Mouse (Mus musculus) gastrocnemius, adult 2 months (tissue): ENCODE measurements around the gene Tgfbr2. TPM values are rescaled to one million over a fixed set of nuclear protein-coding genes. Genes with fewer than 3 reads are reported as not detected.

Source experiments
- DNase-seq: peaks from one replicate; pipeline ENCODE4 v3.0.0; 2022
- H3K27ac ChIP-seq: fragments of 200-600 bp; 2 replicates; pipeline ENCODE4 v1.8.1; 2022; ENCODE audit warnings: mild to moderate bottlenecking
- H3K4me3 ChIP-seq: fragments of 200-600 bp; 2 replicates; pipeline ENCODE4 v1.8.1; 2022; ENCODE audit warnings: mild to moderate bottlenecking, moderate library complexity
- CTCF ChIP-seq: fragments of 200-600 bp; IDR thresholded peaks from 2 replicates; pipeline ENCODE4 v1.8.1; 2022; ENCODE audit warnings: antibody characterized with exemption, mild to moderate bottlenecking, moderate library complexity
- intact Hi-C: fragments of 180-260 bp; cut with DNase I; formaldehyde crosslinking; loops from one replicate; pipeline ENCODE4 v1.15.1; 2025
- long read RNA-seq, 2 experiments: library from polyadenylated mRNA; stranded (forward); transcript quantifications; one replicate each; pipeline ENCODE4 v2.0.0; 2021
- total RNA-seq, 2 experiments: library from RNA; stranded (reverse); gene quantifications; 2 replicates each; pipeline ENCODE4 v1.2.3; 2021

Gene Tgfbr2
- 10 to 100 TPM; 18.4 to 23.5 TPM for total RNA-seq
- long read RNA-seq, experiment 1, full-length matches to known transcripts = 27 of 32 reads
- long read RNA-seq, experiment 1, partial matches to known transcripts = 0 of 32 reads
- long read RNA-seq, experiment 1, other reads (novel, unspliced or antisense) = 5 of 32 reads
- long read RNA-seq, experiment 2, full-length matches to known transcripts = 13 of 18 reads
- long read RNA-seq, experiment 2, partial matches to known transcripts = 3 of 18 reads
- long read RNA-seq, experiment 2, other reads (novel, unspliced or antisense) = 2 of 18 reads

DNA sequence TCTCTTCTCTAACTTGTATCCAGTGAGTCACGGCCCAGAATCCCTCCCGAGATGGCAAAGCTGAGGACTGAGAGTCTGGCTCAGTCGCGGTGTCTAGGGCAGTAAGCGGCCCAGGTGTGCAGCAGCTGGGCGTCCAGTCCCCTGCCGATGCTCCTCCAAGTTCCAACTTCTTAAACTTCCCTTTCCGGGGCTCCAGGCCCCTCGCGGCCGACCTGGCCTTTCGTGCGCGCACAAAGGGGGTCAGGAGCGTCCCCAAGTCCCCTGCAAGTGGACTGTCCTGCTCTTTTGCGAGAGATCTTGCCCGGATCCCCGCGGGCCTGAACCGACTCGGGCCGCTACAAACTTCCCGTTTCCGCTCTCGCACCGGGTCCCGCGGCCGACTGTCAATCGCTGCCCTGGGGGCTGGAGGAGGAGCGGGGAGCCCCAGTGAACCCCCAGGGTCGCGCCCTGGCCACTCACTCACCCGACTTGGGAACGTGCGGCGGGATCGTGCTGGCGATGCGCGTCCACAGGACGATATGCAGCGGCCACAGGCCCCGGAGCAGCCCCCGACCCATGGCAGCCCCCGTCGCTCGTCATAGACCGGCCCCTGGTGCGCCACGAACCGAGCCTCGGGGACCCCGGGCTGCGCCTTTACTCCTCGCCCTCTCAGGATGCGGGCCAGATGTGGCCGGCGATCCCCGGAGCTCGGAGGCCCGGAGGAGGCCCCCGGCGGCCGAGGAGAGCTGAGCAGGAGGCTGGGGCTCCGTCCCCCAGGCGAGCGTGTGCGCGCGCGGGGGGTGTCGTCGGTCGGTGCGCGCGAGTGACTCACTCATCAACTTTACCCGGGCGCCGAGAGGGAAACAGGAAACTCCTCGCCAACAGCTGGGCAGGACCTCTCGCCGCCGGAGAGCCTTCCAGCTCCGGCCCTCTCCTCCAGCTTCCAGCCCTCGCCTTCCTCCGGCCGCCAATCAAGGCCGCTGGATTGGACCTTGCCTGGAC, at the start of gene Tgfbr2:
TSS of gene Tgfbr2 (minus strand) at position 880 of the 981 bp plus-strand sequence.
- peak within 1 kb of the TSS; percentile 99 for H3K4me3 ChIP-seq
- DNase-seq = peak; percentile 93
- H3K27ac ChIP-seq = peak within 1 kb of the TSS; percentile 97
- intact Hi-C loops = loop anchor here (5.0 kb wide), 1 partner anchor 52 kb away; no protein-coding TSS in a partner anchor
- peak; percentile 23 for TF ChIP-seq CTCF

- Histone ChIP-seq H3K4me3 (no peak overlapping the region), H3K27ac (no peak overlapping the region)
- intact Hi-C loops = no loop called here
- TF ChIP-seq CTCF = no peak
- no peak for DNase-seq
Observed at GRCm38 (mm10) chr9:116223368-116223767, 48.2 kb upstream of the Tgfbr2 start.

DNA sequence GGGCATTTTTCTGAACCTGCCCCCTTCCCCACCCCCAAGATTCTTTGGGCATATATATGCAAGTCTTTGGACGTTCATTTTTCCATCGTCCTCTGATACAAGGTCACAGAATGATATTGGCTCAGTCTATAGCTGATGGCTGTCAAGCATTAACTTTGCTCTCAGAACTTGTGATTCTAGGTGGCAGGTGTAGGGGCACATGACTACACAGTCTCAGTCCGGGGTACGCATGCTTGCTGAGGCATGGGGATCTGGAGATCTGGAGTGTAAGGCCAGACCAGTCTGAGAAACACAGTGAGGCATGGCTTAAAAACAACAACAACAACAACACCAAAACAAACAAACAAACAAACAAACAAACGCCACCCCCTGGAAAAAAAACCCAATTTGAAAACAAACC, 47.5 kb upstream of the Tgfbr2 start:
- TF ChIP-seq CTCF = no peak
- DNase-seq = no peak
- no peak overlapping the region for H3K4me3 ChIP-seq
- intact Hi-C loops = no loop called here
- H3K27ac ChIP-seq = no peak overlapping the region

- intact Hi-C loops = no loop called here
- DNase-seq = no peak
- Histone ChIP-seq H3K4me3 (no peak overlapping the region), H3K27ac (no peak overlapping the region)
- TF ChIP-seq CTCF = no peak
Observed at GRCm38 (mm10) chr9:116222000-116222399, 46.8 kb upstream of the Tgfbr2 start.

DNA sequence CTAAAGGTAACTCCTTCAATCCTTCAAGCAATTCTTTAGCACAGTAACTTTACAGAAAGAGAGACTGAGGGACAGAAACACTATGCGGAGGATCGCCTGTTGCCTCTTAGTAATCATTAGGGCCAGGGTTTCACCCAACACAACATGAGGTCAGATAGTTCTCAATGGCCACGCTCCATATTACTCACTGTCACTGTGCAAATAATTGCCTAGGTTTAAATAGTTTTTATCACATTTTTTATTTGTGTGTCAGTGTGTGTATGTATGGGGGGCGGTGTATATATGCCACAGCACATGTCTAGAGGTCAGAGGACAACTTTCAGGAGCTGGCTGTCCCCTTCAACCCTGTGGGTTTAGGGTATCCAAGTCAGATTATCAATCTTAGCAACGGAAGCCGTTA, 46.4 kb upstream of the Tgfbr2 start:
- no peak for DNase-seq
- Histone ChIP-seq H3K27ac (no peak overlapping the region), H3K4me3 (no peak overlapping the region)
- TF ChIP-seq CTCF = no peak
- intact Hi-C loops = no loop called here

- no peak overlapping the region for H3K27ac ChIP-seq
- no peak for TF ChIP-seq CTCF
- intact Hi-C loops = no loop called here
- DNase-seq = no peak
- H3K4me3 ChIP-seq = no peak overlapping the region
Observed at GRCm38 (mm10) chr9:116220616-116221015, 45.5 kb upstream of the Tgfbr2 start.

- Histone ChIP-seq H3K27ac (no peak overlapping the region), H3K4me3 (no peak overlapping the region)
- no peak for DNase-seq
- intact Hi-C loops = no loop called here
- no peak for TF ChIP-seq CTCF
Observed at GRCm38 (mm10) chr9:116220159-116220515, 45.0 kb upstream of the Tgfbr2 start.

DNA sequence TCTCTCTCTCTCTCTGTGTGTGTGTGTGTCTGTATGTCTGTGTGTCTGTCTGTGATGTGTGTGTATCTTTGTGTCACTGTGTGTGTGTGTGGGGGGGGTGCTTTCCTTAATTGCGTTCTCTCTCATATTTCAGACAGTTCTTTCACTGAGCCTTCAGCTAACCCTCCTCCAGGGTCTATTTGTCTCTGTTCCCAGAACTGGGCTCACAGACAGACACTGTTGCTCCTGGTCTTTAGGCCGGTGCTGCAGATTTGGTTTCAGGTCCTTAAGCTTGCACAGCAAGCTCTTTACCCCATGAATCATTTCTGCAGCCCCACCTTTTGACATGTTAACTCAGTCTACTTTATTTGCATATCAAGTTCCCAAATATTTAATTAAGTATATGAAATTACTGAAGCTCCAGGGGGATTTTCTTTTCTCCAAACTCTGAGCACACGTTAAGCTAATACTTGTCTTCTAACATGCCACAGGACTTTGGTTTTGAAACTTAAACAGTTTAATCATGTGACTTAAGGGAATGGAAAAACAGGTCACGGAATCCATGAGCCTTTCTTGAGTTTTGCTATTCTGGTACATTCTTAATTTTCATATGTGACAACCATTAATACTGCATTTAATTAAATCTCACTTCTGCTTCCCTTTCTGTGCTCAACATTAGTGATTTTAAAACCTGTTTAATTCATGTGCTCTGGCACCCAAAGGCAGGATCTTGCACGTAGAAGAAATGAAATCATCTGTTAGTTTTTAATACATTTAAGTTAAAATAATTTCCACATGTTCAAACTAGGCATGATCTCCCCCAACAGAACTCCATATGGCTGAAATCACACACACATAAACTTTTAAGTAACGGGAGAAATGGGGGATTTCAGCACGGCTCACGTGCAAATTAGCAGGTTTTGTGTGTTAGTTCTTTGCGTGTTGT, 44.3 kb upstream of the Tgfbr2 start:
- peak overlapping the region; percentile 46 for H3K27ac ChIP-seq
- H3K4me3 ChIP-seq = no peak overlapping the region
- no peak for DNase-seq
- TF ChIP-seq CTCF = no peak
- intact Hi-C loops = no loop called here

DNA sequence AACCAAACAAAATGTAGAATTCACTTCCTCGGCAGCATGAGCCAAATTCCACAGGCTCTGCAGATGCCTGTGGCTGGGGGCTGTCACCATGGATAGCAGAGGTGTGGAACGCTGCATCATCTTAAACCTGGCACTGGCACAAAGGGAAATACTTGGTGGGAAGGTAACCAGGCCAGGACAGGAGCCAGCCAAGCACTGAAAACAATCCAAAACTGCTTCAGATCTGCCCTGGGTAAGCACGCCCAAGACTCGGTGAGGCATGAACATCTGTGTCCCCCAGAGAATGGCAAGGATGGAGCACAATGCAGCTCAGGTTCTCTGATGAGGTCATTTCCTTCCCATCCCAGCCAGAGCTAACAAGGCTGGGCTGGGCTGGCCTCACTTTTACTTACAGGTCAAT, 43.6 kb upstream of the Tgfbr2 start:
- intact Hi-C loops = no loop called here
- Histone ChIP-seq H3K4me3 (no peak overlapping the region), H3K27ac (peak overlapping the region; percentile 46)
- DNase-seq = peak; percentile 56
- no peak for TF ChIP-seq CTCF

GRCm38 (mm10) chr9:116217099-116217498, 41.9 kb upstream of the Tgfbr2 start:
- DNase-seq = no peak
- TF ChIP-seq CTCF = no peak
- Histone ChIP-seq H3K27ac (no peak overlapping the region), H3K4me3 (no peak overlapping the region)
- intact Hi-C loops = no loop called here

DNA sequence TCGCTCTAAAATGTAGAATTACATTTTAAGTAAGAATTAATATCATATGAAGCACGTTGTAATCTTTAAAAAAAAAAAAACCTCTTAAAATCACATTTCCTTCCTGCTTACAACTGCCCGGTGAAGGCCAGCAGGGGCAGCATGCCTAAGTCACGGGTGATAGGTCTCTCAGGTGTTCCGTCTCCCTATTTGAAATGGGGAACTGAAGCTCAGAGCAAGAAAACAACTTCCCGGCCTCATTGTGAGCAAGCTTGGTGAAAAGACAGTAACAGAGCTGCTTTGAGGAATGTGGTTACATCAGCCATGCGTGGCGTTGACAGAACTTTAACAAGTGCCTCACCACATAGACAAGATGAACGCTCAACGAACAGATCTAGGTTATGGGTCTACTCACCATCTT, 41.5 kb upstream of the Tgfbr2 start:
- Histone ChIP-seq H3K27ac (no peak overlapping the region), H3K4me3 (no peak overlapping the region)
- DNase-seq = no peak
- TF ChIP-seq CTCF = no peak
- intact Hi-C loops = no loop called here

GRCm38 (mm10) chr9:116214296-116214695, 39.1 kb upstream of the Tgfbr2 start:
- no peak for TF ChIP-seq CTCF
- no peak overlapping the region for H3K27ac ChIP-seq
- no peak overlapping the region for H3K4me3 ChIP-seq
- intact Hi-C loops = no loop called here
- no peak for DNase-seq
